Mouse (Mus musculus): ENCODE results near the gene Csrnp3. TPM values are rescaled to one million over a fixed set of nuclear protein-coding genes. Genes with fewer than 3 reads are reported as not detected.
A peak's percentile ranks its signal among the peaks of the same experiment; 100 is the strongest.

Csrnp3 gene
- polyA plus RNA-seq, 1 experiment from 2014 or later, result 7.0 TPM

DNA sequence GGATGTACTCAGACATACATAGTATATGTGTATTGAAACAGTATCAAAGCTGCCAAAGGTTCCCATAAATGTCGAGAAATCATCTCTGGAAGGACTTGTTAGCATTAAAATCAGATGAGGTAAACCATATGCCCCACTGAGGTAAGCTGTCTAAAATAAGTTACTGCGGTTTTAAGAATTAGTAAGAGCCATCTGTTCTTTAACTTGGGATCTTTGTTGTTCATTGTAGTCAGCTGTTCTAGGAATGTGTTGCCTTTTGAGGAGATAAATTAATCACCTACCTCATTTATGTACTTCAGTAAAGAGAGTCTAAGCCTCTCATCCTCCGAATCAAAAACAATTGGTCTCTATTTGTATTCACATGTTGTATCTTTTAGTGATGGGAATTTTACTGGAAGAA is 83.7 kb downstream of the Csrnp3 start:
- Histone ChIP-seq H3K4me3 (no peak overlapping the region), H3K36me3 (no peaks in the 10 kb centered on the region), H3K4me1 (no peaks in the 10 kb centered on the region), H3K9ac (no peak overlapping the region), H3K27ac (no peak overlapping the region), H3K4me2 (replicated peaks) (no peak overlapping the region), H3K9me3 (no peaks in the 10 kb centered on the region), H3K27me3 (no peaks in the 10 kb centered on the region)
- ATAC-seq (ENCODE audit: insufficient number of reproducible peaks, insufficient read depth, low FRiP score, low TSS enrichment), result no peak
- WGBS, result 61% methylated on average over 3 of the region's 3 CpGs

DNA sequence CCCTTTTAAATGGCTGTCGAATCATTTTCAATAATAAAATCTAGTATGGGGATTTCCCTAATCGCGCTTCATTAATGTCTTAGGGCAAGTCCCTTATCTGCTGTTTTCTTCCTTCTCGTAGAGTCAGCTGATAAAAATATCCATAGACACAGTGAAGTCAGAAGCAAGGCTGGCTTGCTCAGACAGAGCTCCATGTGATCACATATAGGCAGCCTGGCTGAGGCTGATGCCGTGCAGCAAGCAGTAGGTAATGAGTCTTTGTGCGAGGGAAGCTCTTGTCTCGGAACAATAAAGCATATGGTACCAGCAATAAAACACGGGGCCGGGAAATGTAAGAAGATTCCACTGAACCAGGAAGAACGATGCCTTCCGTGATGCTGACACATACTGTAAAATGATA is 84.4 kb downstream of the Csrnp3 start:
- no peak overlapping the region for H3K9ac ChIP-seq
- WGBS, result 67% methylated on average over 11 of the region's 11 CpGs

DNA sequence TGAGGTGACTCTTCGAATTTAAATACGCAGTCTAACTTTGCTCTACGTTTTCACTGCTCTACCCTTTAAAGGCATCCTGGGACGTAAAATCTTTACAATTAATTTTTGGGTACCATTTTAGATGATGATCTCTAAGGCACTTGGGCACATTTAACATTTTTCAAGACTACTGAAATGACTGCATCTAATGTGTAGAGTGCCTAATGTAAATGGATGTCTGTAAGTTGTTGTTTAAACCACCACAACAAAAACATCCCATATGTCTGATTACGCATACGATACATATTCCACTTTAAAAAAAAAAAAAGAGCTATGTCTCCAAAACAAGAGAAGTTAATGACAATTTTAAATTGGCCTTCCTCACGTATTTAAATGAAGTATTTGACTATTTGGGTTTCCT is 85.7 kb downstream of the Csrnp3 start:
- ATAC-seq (ENCODE audit: insufficient number of reproducible peaks, insufficient read depth, low FRiP score, low TSS enrichment), result no peak
- Histone ChIP-seq H3K9ac (peak overlapping the region; percentile 20; the same call in 1 of the 2 replicates), H3K27me3 (no peaks in the 10 kb centered on the region), H3K4me2 (replicated peaks) (peak overlapping the region; percentile 61), H3K4me1 (no peaks in the 10 kb centered on the region), H3K9me3 (no peaks in the 10 kb centered on the region), H3K4me3 (peak overlapping the region; percentile 43), H3K36me3 (no peaks in the 10 kb centered on the region), H3K27ac (no peak overlapping the region)
- 59% methylated on average over 7 of the region's 7 CpGs for WGBS

More for the DNA sequence above, 84.4 kb downstream of the Csrnp3 start:
- no peak for ATAC-seq (ENCODE audit: insufficient number of reproducible peaks, insufficient read depth, low FRiP score, low TSS enrichment)
- Histone ChIP-seq H3K4me2 (replicated peaks) (no peak overlapping the region), H3K4me1 (no peaks in the 10 kb centered on the region), H3K4me3 (no peak overlapping the region), H3K27ac (no peak overlapping the region), H3K27me3 (no peaks in the 10 kb centered on the region), H3K36me3 (no peaks in the 10 kb centered on the region), H3K9me3 (no peaks in the 10 kb centered on the region)

DNA sequence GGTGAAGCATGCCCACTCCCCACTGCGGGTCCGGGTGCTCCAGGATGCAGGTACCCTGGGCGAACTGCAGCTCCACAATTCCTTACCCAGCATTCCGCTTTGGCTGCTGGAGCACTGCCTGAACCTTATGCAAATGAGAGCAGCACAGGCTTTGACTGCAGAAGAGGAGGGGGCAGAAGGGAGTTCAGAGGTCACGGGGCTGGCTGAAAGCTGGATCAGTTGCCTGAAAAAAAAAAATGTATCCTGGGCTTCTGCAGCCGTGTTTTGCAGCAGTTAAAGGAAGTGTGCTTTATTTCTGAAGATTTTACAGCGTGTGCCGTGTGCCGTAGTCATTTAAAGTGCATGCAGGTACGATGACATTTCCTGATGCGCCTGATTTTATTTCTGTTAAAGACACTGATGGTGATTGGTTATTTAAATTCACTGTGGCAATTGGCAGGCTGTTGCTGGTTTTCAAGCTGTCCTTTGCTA is 86.3 kb downstream of the Csrnp3 start:
- H3K27ac ChIP-seq, result no peak overlapping the region
- H3K9me3 ChIP-seq, result no peaks in the 10 kb centered on the region
- H3K4me1 ChIP-seq, result no peaks in the 10 kb centered on the region
- peak overlapping the region; percentile 20 for H3K9ac ChIP-seq
- no peaks in the 10 kb centered on the region for H3K27me3 ChIP-seq
- H3K4me2 ChIP-seq (replicated peaks), result peak overlapping the region; percentile 61
- 2% methylated on average over 11 of the region's 11 CpGs for WGBS
- no peaks in the 10 kb centered on the region for H3K36me3 ChIP-seq
- peak; percentile 69; the same call in 1 of the 2 replicates for ATAC-seq (ENCODE audit: insufficient number of reproducible peaks, insufficient read depth, low FRiP score, low TSS enrichment)
- H3K4me3 ChIP-seq, result peak overlapping the region; percentile 43

DNA sequence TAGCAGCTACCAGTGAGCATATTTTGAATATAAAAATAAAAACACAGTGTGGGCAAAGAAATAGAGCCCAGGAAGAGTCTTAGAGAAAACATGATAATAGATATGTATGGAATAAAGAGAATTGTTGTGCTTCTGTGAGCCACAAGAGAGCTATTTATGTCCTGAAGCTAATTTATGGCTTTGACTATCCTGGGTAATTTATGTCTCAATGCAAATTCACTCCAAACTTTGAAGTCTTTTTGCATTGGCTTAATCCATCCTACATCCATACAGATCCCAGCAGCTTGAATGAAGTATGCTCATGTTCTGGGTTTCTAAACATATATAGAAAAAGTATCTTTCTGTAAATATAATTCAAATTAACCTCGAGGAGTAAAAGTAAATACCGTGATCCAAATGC is 88.5 kb downstream of the Csrnp3 start:
- H3K27ac ChIP-seq, result no peak overlapping the region
- no peaks in the 10 kb centered on the region for H3K4me1 ChIP-seq
- 54% methylated on average over 2 of the region's 2 CpGs for WGBS
- H3K4me2 ChIP-seq (replicated peaks), result no peak overlapping the region
- H3K9ac ChIP-seq, result no peak overlapping the region
- no peaks in the 10 kb centered on the region for H3K36me3 ChIP-seq
- ATAC-seq (ENCODE audit: insufficient number of reproducible peaks, insufficient read depth, low FRiP score, low TSS enrichment), result no peak
- H3K4me3 ChIP-seq, result no peak overlapping the region
- H3K27me3 ChIP-seq, result no peaks in the 10 kb centered on the region
- H3K9me3 ChIP-seq, result no peaks in the 10 kb centered on the region

DNA sequence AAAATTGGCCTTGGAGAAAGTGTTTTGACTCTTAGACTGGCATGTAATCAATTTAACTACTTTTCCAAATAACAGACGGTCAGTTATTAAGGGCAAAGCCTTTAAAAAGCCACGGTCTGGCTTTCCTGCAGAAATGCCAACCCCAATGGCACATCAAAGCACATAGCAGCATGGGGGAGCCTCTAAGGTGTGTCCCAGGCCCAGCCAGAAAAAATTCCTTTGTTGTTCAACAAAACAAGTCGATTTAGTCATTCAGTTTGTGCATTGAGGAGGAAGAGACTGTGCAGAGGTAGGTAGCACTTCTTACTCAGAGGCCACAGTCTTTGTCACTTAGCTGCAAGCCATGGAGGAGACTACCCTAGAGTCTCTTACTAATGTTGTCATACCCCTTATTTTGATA is 93.3 kb downstream of the Csrnp3 start:
- H3K4me2 ChIP-seq (replicated peaks), result no peak overlapping the region
- ATAC-seq (ENCODE audit: insufficient number of reproducible peaks, insufficient read depth, low FRiP score, low TSS enrichment), result no peak
- no peak overlapping the region for H3K27ac ChIP-seq
- H3K9ac ChIP-seq, result no peak overlapping the region
- no peak overlapping the region for H3K4me3 ChIP-seq
- no peaks in the 10 kb centered on the region for H3K4me1 ChIP-seq
- H3K27me3 ChIP-seq, result no peaks in the 10 kb centered on the region
- no peaks in the 10 kb centered on the region for H3K9me3 ChIP-seq
- H3K36me3 ChIP-seq, result no peaks in the 10 kb centered on the region
- 33% methylated on average over 3 of the region's 3 CpGs for WGBS

DNA sequence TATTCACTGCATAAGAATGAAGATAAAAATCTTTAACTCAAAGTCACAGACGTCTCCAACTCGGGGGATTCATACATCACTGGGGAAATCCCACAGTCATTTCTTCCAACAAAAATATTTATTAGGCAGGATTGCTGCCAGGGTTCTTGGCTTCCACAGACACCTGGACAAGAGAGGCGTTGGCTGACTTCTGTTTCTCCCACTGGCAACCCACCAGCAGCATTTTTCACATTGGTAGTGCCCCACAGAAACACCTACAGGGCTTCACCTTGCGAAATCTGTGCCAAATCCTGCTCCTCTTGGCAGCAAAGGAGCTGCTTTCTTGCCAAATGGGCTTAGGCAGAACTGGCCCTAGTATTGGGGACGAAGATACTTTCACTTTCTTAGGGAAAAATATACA is 94.8 kb downstream of the Csrnp3 start:
- Histone ChIP-seq H3K4me2 (replicated peaks) (no peak overlapping the region), H3K4me1 (no peaks in the 10 kb centered on the region), H3K36me3 (no peaks in the 10 kb centered on the region), H3K4me3 (no peak overlapping the region), H3K9me3 (no peaks in the 10 kb centered on the region), H3K27me3 (no peaks in the 10 kb centered on the region), H3K9ac (no peak overlapping the region), H3K27ac (no peak overlapping the region)
- no peak for ATAC-seq (ENCODE audit: insufficient number of reproducible peaks, insufficient read depth, low FRiP score, low TSS enrichment)
- WGBS, result 80% methylated on average over 5 of the region's 5 CpGs

DNA sequence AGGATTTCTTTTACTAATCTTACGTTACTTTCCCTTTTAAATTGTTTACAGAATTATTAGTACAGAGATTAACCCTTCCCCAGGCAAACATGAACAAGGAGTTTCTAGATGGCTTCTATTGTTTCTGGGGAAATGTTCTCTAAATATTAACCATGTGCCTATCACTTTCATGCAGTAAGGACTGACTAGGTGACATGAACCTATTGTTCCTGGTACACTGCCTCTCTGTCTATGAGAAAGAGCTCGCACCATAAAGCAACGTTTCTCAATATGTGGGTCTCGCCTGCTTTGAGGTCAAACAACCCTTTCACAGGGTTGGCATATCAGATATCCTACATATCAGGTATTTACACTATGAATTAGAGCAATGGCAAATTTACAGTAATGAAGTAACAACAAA is 96.8 kb downstream of the Csrnp3 start:
- no peak for ATAC-seq (ENCODE audit: insufficient number of reproducible peaks, insufficient read depth, low FRiP score, low TSS enrichment)
- no peaks in the 10 kb centered on the region for H3K4me1 ChIP-seq
- 86% methylated on average over 4 of the region's 4 CpGs for WGBS
- H3K4me3 ChIP-seq, result no peak overlapping the region
- no peaks in the 10 kb centered on the region for H3K36me3 ChIP-seq
- H3K9me3 ChIP-seq, result no peaks in the 10 kb centered on the region
- no peak overlapping the region for H3K9ac ChIP-seq
- no peak overlapping the region for H3K27ac ChIP-seq
- no peaks in the 10 kb centered on the region for H3K27me3 ChIP-seq
- no peak overlapping the region for H3K4me2 ChIP-seq (replicated peaks)

DNA sequence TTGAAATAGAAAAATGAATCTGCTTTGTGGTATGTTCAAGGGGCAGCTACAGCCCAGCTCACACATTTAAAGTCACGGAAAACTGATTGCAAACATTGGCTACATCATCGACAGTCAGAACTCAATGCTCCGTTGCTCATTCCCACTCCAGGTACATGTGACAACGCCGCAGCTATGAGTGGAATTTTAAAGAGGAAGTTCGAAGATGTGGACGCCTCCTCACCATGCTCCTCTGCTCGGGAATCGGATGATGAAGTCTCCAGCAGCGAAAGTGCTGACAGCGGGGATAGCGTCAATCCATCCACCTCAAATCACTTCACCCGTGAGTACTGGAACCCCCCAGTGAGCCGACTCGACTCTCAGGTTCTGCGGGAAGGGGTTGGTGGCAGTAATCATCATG is 103.2 kb downstream of the Csrnp3 start:
- Histone ChIP-seq H3K4me3 (no peak overlapping the region), H3K4me2 (replicated peaks) (no peak overlapping the region), H3K4me1 (peaks cover 3% of the 10 kb centered on the region; the same call in 1 of the 2 replicates), H3K9ac (no peak overlapping the region), H3K9me3 (no peaks in the 10 kb centered on the region), H3K27me3 (no peaks in the 10 kb centered on the region), H3K27ac (no peak overlapping the region), H3K36me3 (no peaks in the 10 kb centered on the region)
- 88% methylated on average over 16 of the region's 16 CpGs for WGBS
- no peak for ATAC-seq (ENCODE audit: insufficient number of reproducible peaks, insufficient read depth, low FRiP score, low TSS enrichment)

DNA sequence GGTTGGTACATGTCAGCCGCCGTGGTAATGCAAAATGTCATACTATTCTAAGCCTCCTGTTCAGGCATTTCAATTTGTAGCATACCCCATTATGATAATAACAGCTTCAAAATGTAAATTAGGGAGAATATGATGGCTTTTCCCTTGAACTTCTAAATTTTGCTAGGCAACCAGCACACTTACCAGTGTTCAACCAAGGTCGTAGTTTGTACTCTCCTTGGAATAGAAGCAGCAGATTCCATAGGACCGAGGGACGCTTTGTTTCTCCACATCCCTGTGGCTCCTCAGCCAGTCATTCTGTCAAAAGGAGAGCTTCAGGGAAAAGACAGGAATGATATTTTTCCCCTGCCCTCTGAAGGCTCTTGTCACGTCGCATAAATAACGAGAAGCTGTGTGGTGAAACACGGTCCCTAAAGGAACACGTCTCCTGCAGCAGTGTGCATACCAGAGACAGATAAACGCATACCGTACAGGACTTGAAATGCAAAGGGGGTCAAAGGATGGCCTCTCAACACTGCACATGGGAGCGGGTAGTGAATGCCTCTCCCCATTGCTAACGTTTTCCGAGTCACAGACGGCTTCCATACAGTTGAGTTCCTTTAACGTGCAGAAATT is 108.3 kb downstream of the Csrnp3 start:
- H3K4me3 ChIP-seq, result no peak overlapping the region
- H3K27ac ChIP-seq, result no peak overlapping the region
- H3K4me2 ChIP-seq (replicated peaks), result peak overlapping the region; percentile 19
- WGBS, result 55% methylated on average over 17 of the region's 17 CpGs
- peaks cover 10% of the 10 kb centered on the region for H3K4me1 ChIP-seq
- no peak for ATAC-seq (ENCODE audit: insufficient number of reproducible peaks, insufficient read depth, low FRiP score, low TSS enrichment)
- no peaks in the 10 kb centered on the region for H3K36me3 ChIP-seq
- no peaks in the 10 kb centered on the region for H3K27me3 ChIP-seq
- H3K9ac ChIP-seq, result no peak overlapping the region
- no peaks in the 10 kb centered on the region for H3K9me3 ChIP-seq

DNA sequence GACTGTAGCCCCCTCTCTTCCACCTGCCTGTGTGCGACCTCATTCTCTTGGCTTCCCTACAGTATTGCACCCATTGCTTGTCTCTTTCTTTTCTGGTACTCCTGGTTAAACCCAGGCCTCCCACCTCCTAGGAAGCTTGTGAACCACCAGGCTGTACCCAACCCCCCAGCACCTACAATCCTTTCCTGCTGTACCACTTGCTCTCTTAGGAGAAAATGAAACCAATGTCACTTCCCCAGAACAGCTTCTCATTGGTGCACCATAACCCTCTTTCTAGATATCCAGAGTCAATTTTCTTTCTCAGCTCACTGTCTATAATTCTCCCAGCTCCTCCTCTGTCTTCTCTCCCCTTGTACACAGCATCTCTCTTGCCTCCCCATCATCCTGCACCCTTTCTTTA is 110.2 kb downstream of the Csrnp3 start:
- H3K4me2 ChIP-seq (replicated peaks), result no peak overlapping the region
- no peak overlapping the region for H3K9ac ChIP-seq
- H3K9me3 ChIP-seq, result no peaks in the 10 kb centered on the region
- H3K4me1 ChIP-seq, result peaks cover 10% of the 10 kb centered on the region
- no peak overlapping the region for H3K27ac ChIP-seq
- ATAC-seq (ENCODE audit: insufficient number of reproducible peaks, insufficient read depth, low FRiP score, low TSS enrichment), result no peak
- H3K27me3 ChIP-seq, result no peaks in the 10 kb centered on the region
- no peak overlapping the region for H3K4me3 ChIP-seq
- no peaks in the 10 kb centered on the region for H3K36me3 ChIP-seq
- WGBS, result 92% methylated on average over 1 of the region's 1 CpGs

DNA sequence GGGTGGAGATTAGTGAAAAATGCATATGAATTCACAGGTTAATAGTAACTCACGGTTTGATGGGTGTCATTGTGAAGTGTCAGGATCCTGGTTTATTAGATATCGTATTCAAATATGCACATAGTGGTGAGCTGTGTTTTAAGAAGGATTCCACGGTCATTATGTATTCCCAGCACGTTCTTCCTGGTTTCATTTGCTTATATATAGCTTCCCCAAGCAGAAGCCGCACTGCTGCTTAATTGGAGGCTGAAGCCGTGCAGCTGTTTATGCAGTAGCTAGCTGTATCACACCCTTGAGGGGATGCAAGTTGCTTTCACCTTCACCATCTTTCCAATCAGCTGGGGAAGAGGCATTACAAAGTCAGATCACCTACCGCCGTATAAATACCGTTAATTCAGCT is 111.2 kb downstream of the Csrnp3 start:
- H3K4me2 ChIP-seq (replicated peaks), result no peak overlapping the region
- H3K9ac ChIP-seq, result no peak overlapping the region
- no peak for ATAC-seq (ENCODE audit: insufficient number of reproducible peaks, insufficient read depth, low FRiP score, low TSS enrichment)
- no peaks in the 10 kb centered on the region for H3K27me3 ChIP-seq
- no peak overlapping the region for H3K4me3 ChIP-seq
- H3K4me1 ChIP-seq, result peaks cover 10% of the 10 kb centered on the region
- WGBS, result 81% methylated on average over 9 of the region's 9 CpGs
- H3K36me3 ChIP-seq, result no peaks in the 10 kb centered on the region
- H3K27ac ChIP-seq, result no peak overlapping the region
- no peaks in the 10 kb centered on the region for H3K9me3 ChIP-seq

All from embryonic facial prominence, embryonic 12.5 days (tissue).